Comparison of ENCODE assay signal across 9 mouse cellular contexts in the genomic region with DNA sequence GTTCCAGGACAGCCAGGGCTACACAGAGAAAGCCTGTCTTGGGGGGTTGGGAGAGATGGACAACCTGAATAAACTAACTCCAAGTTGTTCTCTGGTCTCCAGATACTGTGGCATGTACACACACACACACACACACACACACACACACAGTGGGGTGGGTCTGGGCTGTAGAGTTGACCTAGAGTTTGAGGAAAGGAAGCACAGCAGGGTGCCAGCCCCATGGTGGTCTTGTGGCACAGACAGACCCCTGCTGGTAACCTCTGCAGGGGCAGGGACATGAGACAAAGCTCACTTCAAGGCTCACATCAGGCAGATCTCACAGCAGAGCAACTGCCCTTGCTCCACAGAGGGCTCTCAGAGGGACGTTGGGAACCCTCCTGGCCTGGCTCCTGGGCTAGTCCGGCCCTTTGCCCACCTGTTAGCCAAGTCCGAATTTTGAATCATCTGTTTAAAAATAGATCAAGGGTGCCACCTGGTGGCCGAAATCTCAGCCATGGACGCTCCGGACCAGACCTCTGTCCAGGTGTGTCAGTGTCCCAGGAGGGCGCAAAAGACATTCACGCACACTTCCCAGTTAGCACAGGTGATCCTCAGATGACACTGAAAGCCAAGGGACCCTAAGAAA. TPM values are rescaled to one million over a fixed set of nuclear protein-coding genes. Genes with fewer than 3 reads are reported as not detected.
DNase-seq lines count a peak whose midpoint lies in the region; ATAC-seq lines count a peak whose summit lies in the region.
"Had no signal": no experiment of that assay in that cellular context is flagged by ENCODE, and none has a peak within 500 bp of the region (broad histone marks: within the 10 kb centered on the region; RNA-seq: fewer than 3 reads in every experiment).

No protein-coding gene starts in this region.

- 9% methylated on average over 8 of the region's 8 CpGs for WGBS in forebrain, embryonic 13.5 days
- WGBS in intestine, embryonic 14.5 days, result 6% methylated on average over 8 of the region's 8 CpGs
- under 1% methylated on average over 8 of the region's 8 CpGs for WGBS in liver, embryonic 13.5 days (ENCODE audit: insufficient replicate concordance)
- 13% methylated on average over 8 of the region's 8 CpGs for WGBS in neural tube, embryonic 13.5 days

- H3K4me2 ChIP-seq in forebrain, embryonic 13.5 days, result no peak overlapping the region
- no peak overlapping the region for H3K4me2 ChIP-seq in intestine, embryonic 14.5 days (ENCODE audit: low read length)
- no peak overlapping the region for H3K4me2 ChIP-seq in liver, embryonic 13.5 days
- no peak overlapping the region for H3K4me2 ChIP-seq in neural tube, embryonic 13.5 days

- DNase-seq in left cerebral cortex, adult 18-20 months (ENCODE audit: low spot score in 2 of 2), result peak; percentile 57 to 77
- no peak for DNase-seq in left cerebral cortex, adult 11 months (ENCODE audit: low spot score)
- DNase-seq in adrenal gland, adult 2 months, result peak; percentile 46
- DNase-seq in intestine, embryonic 14.5 days (ENCODE audit: low spot score), result peak; percentile 94
- DNase-seq in liver, embryonic 13.5 days, result peak; percentile 35
- DNase-seq in urinary bladder, postnatal 14 days (ENCODE audit: low spot score), result peak; percentile 71

- peaks cover 4% of the 10 kb centered on the region; the same call in 1 of the 2 replicates for H3K27me3 ChIP-seq in forebrain, embryonic 13.5 days
- H3K27me3 ChIP-seq in intestine, embryonic 14.5 days (replicated peaks; ENCODE audit: control insufficient read depth, insufficient read depth, low read length), result no peaks in the 10 kb centered on the region; the same call in 1 of the 2 replicates
- H3K27me3 ChIP-seq in liver, embryonic 13.5 days, result no peaks in the 10 kb centered on the region; the same call in 1 of the 2 replicates
- peaks cover 70% of the 10 kb centered on the region for H3K27me3 ChIP-seq in neural tube, embryonic 13.5 days

- no peak overlapping the region for H3K27ac ChIP-seq in forebrain, embryonic 13.5 days
- H3K27ac ChIP-seq in intestine, embryonic 14.5 days (ENCODE audit: low read depth), result no peak overlapping the region
- H3K27ac ChIP-seq in liver, embryonic 13.5 days, result no peak overlapping the region
- no peak overlapping the region for H3K27ac ChIP-seq in neural tube, embryonic 13.5 days (replicated peaks)

- H3K36me3 ChIP-seq in forebrain, embryonic 13.5 days (ENCODE audit: poor library complexity, severe bottlenecking), result no peaks in the 10 kb centered on the region
- H3K36me3 ChIP-seq in intestine, embryonic 14.5 days (ENCODE audit: control insufficient read depth, insufficient read depth, low read length), result no peaks in the 10 kb centered on the region
- H3K36me3 ChIP-seq in liver, embryonic 13.5 days, result no peaks in the 10 kb centered on the region
- H3K36me3 ChIP-seq in neural tube, embryonic 13.5 days, result no peaks in the 10 kb centered on the region

- no peak overlapping the region for H3K9ac ChIP-seq in forebrain, embryonic 13.5 days
- no peak overlapping the region for H3K9ac ChIP-seq in intestine, embryonic 14.5 days (ENCODE audit: low read length)
- no peak overlapping the region for H3K9ac ChIP-seq in liver, embryonic 13.5 days
- H3K9ac ChIP-seq in neural tube, embryonic 13.5 days, result no peak overlapping the region

- peak; percentile 34; the same call in 1 of the 2 replicates for ATAC-seq in forebrain, embryonic 13.5 days
- ATAC-seq in intestine, embryonic 14.5 days (replicated peaks; ENCODE audit: low FRiP score, low TSS enrichment, low read depth), result peak; percentile 22; the same call in 1 of the 2 replicates
- ATAC-seq in liver, embryonic 13.5 days (ENCODE audit: low read depth), result no peak
- peak; percentile 15; the same call in 1 of the 2 replicates for ATAC-seq in neural tube, embryonic 13.5 days (ENCODE audit: low read depth)

- H3K4me3 ChIP-seq in forebrain, embryonic 13.5 days, result no peak overlapping the region
- no peak overlapping the region for H3K4me3 ChIP-seq in intestine, embryonic 14.5 days (ENCODE audit: low read depth, low read length)
- no peak overlapping the region for H3K4me3 ChIP-seq in liver, embryonic 13.5 days (replicated peaks)
- H3K4me3 ChIP-seq in neural tube, embryonic 13.5 days, result no peak overlapping the region

- no peaks in the 10 kb centered on the region for H3K9me3 ChIP-seq in forebrain, embryonic 13.5 days (replicated peaks)
- H3K9me3 ChIP-seq in intestine, embryonic 14.5 days (ENCODE audit: control insufficient read depth, low read length), result no peaks in the 10 kb centered on the region
- no peaks in the 10 kb centered on the region for H3K9me3 ChIP-seq in liver, embryonic 13.5 days (replicated peaks)
- H3K9me3 ChIP-seq in neural tube, embryonic 13.5 days, result no peaks in the 10 kb centered on the region

- H3K4me1 ChIP-seq in forebrain, embryonic 13.5 days, result no peaks in the 10 kb centered on the region
- peaks cover 7% of the 10 kb centered on the region; the same call in 1 of the 2 replicates for H3K4me1 ChIP-seq in intestine, embryonic 14.5 days (replicated peaks; ENCODE audit: control insufficient read depth, insufficient read depth, low read length)
- no peaks in the 10 kb centered on the region for H3K4me1 ChIP-seq in liver, embryonic 13.5 days (replicated peaks)
- H3K4me1 ChIP-seq in neural tube, embryonic 13.5 days (replicated peaks), result no peaks in the 10 kb centered on the region

RNA-seq across cellular contexts. Expression of gene Pck1, which starts 31.1 kb away (rescaled TPM):
- not detected for total RNA-seq in left cerebral cortex, adult 18-20 months (2021)
- total RNA-seq in adrenal gland, adult 2 months (2021), result 1,000 to 10,000 TPM in 1 of 2 experiments, 100 to 1,000 TPM in 1; 919 to 1,359 TPM
- 84.6 and 134 TPM in 2 replicates for polyA plus RNA-seq in adrenal gland, adult 2 months (2012; rRNA removed)
- polyA plus RNA-seq in forebrain, embryonic 13.5 days (2015; fragmentation: Nextera tagmentation; extraction: Ambion mirVana), result not detected in 2 replicates
- 0.77 and 0.87 TPM in 2 replicates for polyA plus RNA-seq in intestine, embryonic 14.5 days (2014; fragmentation: Nextera tagmentation; extraction: Ambion mirVana)
- polyA plus RNA-seq in liver, embryonic 13.5 days (2015; fragmentation: Nextera tagmentation; extraction: Ambion mirVana), result 0.22 and 0.24 TPM in 2 replicates
- not detected in 2 replicates for polyA plus RNA-seq in neural tube, embryonic 13.5 days (2015; fragmentation: Nextera tagmentation; extraction: Ambion mirVana)
- total RNA-seq: left cerebral cortex, postnatal 36 days had no signal

RNA-seq across cellular contexts. Expression of gene Zbp1, which starts 34.8 kb away (rescaled TPM):
- not detected for total RNA-seq in left cerebral cortex, adult 18-20 months (2021)
- 1 to 10 TPM; 2.7 to 9.0 TPM for total RNA-seq in adrenal gland, adult 2 months (2021)
- polyA plus RNA-seq in adrenal gland, adult 2 months (2012; rRNA removed), result 3.3 and 3.8 TPM in 2 replicates
- polyA plus RNA-seq in forebrain, embryonic 13.5 days (2015; fragmentation: Nextera tagmentation; extraction: Ambion mirVana), result not detected in 2 replicates
- polyA plus RNA-seq in intestine, embryonic 14.5 days (2014; fragmentation: Nextera tagmentation; extraction: Ambion mirVana), result 0.65 and 0.90 TPM in 2 replicates
- 0.73 and 0.87 TPM in 2 replicates for polyA plus RNA-seq in liver, embryonic 13.5 days (2015; fragmentation: Nextera tagmentation; extraction: Ambion mirVana)
- polyA plus RNA-seq in neural tube, embryonic 13.5 days (2015; fragmentation: Nextera tagmentation; extraction: Ambion mirVana), result 0.22 and 0.40 TPM in 2 replicates
- total RNA-seq: left cerebral cortex, postnatal 36 days had no signal

Comparison
In these comparisons a context has a peak if more than half of its experiments do, and no peak if none do; other contexts are left out.
1. RNA of gene Pck1, which starts 31.1 kb away (polyA plus RNA-seq): 84.6 to 134 TPM in adrenal gland, adult 2 months; 0.77 to 0.87 TPM in intestine, embryonic 14.5 days, 0.22 to 0.24 TPM in liver, embryonic 13.5 days, not detected in forebrain, embryonic 13.5 days and not detected in neural tube, embryonic 13.5 days; every median in the first group is over 10 times any median in the second.